1 mouse cellular context compared by ENCODE assay signal in genomic region chr10:88708671-88709523, GRCm38 (mm10).
TF ChIP-seq lines count a peak whose summit lies in the region.

No protein-coding gene starts in this region.

TF ChIP-seq in CH12.LX, 34 proteins besides CTCF, POLR2A, EP300 and RAD21 (continued from another document):
- TF ChIP-seq UBTF (IDR thresholded peaks at IDR 0.05; ENCODE audit: low read depth, low read length) (no peak), MEF2A (IDR thresholded peaks at IDR 0.05; ENCODE audit: borderline replicate concordance, low read depth, low read length) (no peak), RCOR1 (conservative IDR thresholded peaks at IDR 0.05; ENCODE audit: low read depth, low read length) (no peak), SIN3A (IDR thresholded peaks at IDR 0.05; ENCODE audit: low read length) (peak; percentile 69; the same call in 1 of the 2 replicates), MXI1 (IDR thresholded peaks at IDR 0.05; ENCODE audit: low read depth, low read length) (peak; percentile 60; the same call in 1 of the 2 replicates), CHD1 (IDR thresholded peaks at IDR 0.05; ENCODE audit: low read depth, low read length) (no peak), NELFE (IDR thresholded peaks at IDR 0.05; ENCODE audit: low read depth, low read length) (no peak), ZC3H11A (IDR thresholded peaks at IDR 0.05; ENCODE audit: low read depth, low read length) (no peak), JUND (conservative IDR thresholded peaks at IDR 0.05; ENCODE audit: low read depth, low read length) (peak; percentile 50), ELF1 (IDR thresholded peaks at IDR 0.05; ENCODE audit: low read depth, low read length) (no peak), IRF4 (IDR thresholded peaks at IDR 0.05; ENCODE audit: low read depth, low read length) (0 out of 2 replicates have a peak, but pooled peaks have one; percentile 56), USF2 (conservative IDR thresholded peaks at IDR 0.05; ENCODE audit: low read depth, low read length) (peak; percentile 91), USF1 (IDR thresholded peaks at IDR 0.05; ENCODE audit: low read depth, low read length) (peak; percentile 89), ETS1 (conservative IDR thresholded peaks at IDR 0.05; ENCODE audit: low read depth, low read length) (peak; percentile 90), MAX (IDR thresholded peaks at IDR 0.05; ENCODE audit: low read length) (peak; percentile 75), NRF1 (IDR thresholded peaks at IDR 0.05; ENCODE audit: low read depth, low read length) (no peak), BHLHE40 (IDR thresholded peaks at IDR 0.05; ENCODE audit: low read depth, low read length) (peak; percentile 95), ZNF384 (IDR thresholded peaks at IDR 0.05; ENCODE audit: low read depth, low read length) (0 out of 2 replicates have a peak, but pooled peaks have one; percentile 58), TCF12 (IDR thresholded peaks at IDR 0.05; ENCODE audit: low read depth, low read length) (peak; percentile 38; the same call in 1 of the 2 replicates)
